Mouse (Mus musculus): ENCODE data around the gene Rasgrf1.

Gene Rasgrf1

GRCm38 (mm10) chr9:89968836-89969450, 59.2 kb downstream of the Rasgrf1 start:
- in situ Hi-C loops (cut with MboI, MseI), result no loop called here

- in situ Hi-C loops (cut with MboI, MseI), result no loop called here
These were observed 60.6 kb downstream of the Rasgrf1 start for GRCm38 (mm10) chr9:89970271-89970670.

GRCm38 (mm10) chr9:89970886-89971486, 61.3 kb downstream of the Rasgrf1 start:
- in situ Hi-C loops (cut with MboI, MseI), result no loop called here

- in situ Hi-C loops (cut with MboI, MseI), result no loop called here
These were observed 62.6 kb downstream of the Rasgrf1 start for GRCm38 (mm10) chr9:89972321-89972720.

- in situ Hi-C loops (cut with MboI, MseI), result no loop called here
These were observed 64.1 kb downstream of the Rasgrf1 start for GRCm38 (mm10) chr9:89973856-89974255.

GRCm38 (mm10) chr9:89974463-89974931, 64.8 kb downstream of the Rasgrf1 start:
- in situ Hi-C loops (cut with MboI, MseI), result no loop called here

GRCm38 (mm10) chr9:89976366-89976940, 66.7 kb downstream of the Rasgrf1 start:
- in situ Hi-C loops (cut with MboI, MseI), result loop anchor here (5.0 kb wide), 1 partner anchor 149 kb away; no protein-coding TSS in a partner anchor

GRCm38 (mm10) chr9:89979248-89979647, 69.5 kb downstream of the Rasgrf1 start:
- in situ Hi-C loops (cut with MboI, MseI), result loop anchor here (5.0 kb wide), 1 partner anchor 152 kb away; no protein-coding TSS in a partner anchor

GRCm38 (mm10) chr9:89982256-89982655, 72.5 kb downstream of the Rasgrf1 start:
- in situ Hi-C loops (cut with MboI, MseI), result no loop called here

- in situ Hi-C loops (cut with MboI, MseI), result no loop called here
These were observed 78.3 kb downstream of the Rasgrf1 start for GRCm38 (mm10) chr9:89988053-89988452.

- in situ Hi-C loops (cut with MboI, MseI), result no loop called here
These were observed 79.3 kb downstream of the Rasgrf1 start for GRCm38 (mm10) chr9:89988811-89989528.

GRCm38 (mm10) chr9:90006432-90006831, 96.7 kb downstream of the Rasgrf1 start:
- in situ Hi-C loops (cut with MboI, MseI), result no loop called here

- in situ Hi-C loops (cut with MboI, MseI), result no loop called here
These were observed 97.4 kb downstream of the Rasgrf1 start for GRCm38 (mm10) chr9:90007094-90007493.

GRCm38 (mm10) chr9:90008138-90008537, 98.4 kb downstream of the Rasgrf1 start:
- in situ Hi-C loops (cut with MboI, MseI), result no loop called here

- in situ Hi-C loops (cut with MboI, MseI), result no loop called here
These were observed 102.1 kb downstream of the Rasgrf1 start for GRCm38 (mm10) chr9:90011849-90012248.

GRCm38 (mm10) chr9:90014649-90015048, 104.9 kb downstream of the Rasgrf1 start:
- in situ Hi-C loops (cut with MboI, MseI), result no loop called here

GRCm38 (mm10) chr9:90016204-90016603, 106.5 kb downstream of the Rasgrf1 start:
- in situ Hi-C loops (cut with MboI, MseI), result no loop called here

- in situ Hi-C loops (cut with MboI, MseI), result no loop called here
These were observed 111.2 kb downstream of the Rasgrf1 start for GRCm38 (mm10) chr9:90020866-90021265.

- in situ Hi-C loops (cut with MboI, MseI), result no loop called here
These were observed 111.7 kb downstream of the Rasgrf1 start for GRCm38 (mm10) chr9:90021442-90021841.

- in situ Hi-C loops (cut with MboI, MseI), result no loop called here
These were observed 118.0 kb downstream of the Rasgrf1 start for GRCm38 (mm10) chr9:90027709-90028108.

- in situ Hi-C loops (cut with MboI, MseI), result no loop called here
These were observed 124.2 kb downstream of the Rasgrf1 start for GRCm38 (mm10) chr9:90033922-90034321.

- in situ Hi-C loops (cut with MboI, MseI), result no loop called here
These were observed 125.5 kb downstream of the Rasgrf1 start for GRCm38 (mm10) chr9:90035168-90035567.
